Mouse (Mus musculus) ovary, postnatal 36 days (tissue): ENCODE measurements around the gene Npm3.
A peak's percentile ranks its signal among the peaks of the same experiment; 100 is the strongest.

Experiments used
- DNase-seq: peaks from one replicate; pipeline ENCODE4 v3.0.0; 2022; ENCODE audit warnings: low spot score, mixed read lengths

Gene Npm3

GRCm38 (mm10) chr19:45749243-45750043 is at the start of gene Npm3:
TSS of gene Npm3 (minus strand) at chr19:45749591.
- peak; percentile 85 for DNase-seq

GRCm38 (mm10) chr19:45796879-45797278 is 47.5 kb upstream of the Npm3 start:
- DNase-seq = no peak

GRCm38 (mm10) chr19:45796061-45796556 is 46.7 kb upstream of the Npm3 start:
- DNase-seq = no peak

GRCm38 (mm10) chr19:45795406-45795944 is 46.1 kb upstream of the Npm3 start:
- no peak for DNase-seq

- no peak for DNase-seq
Measured at GRCm38 (mm10) chr19:45794718-45795117, 45.3 kb upstream of the Npm3 start.

- no peak for DNase-seq
Measured at GRCm38 (mm10) chr19:45792404-45792803, 43.0 kb upstream of the Npm3 start.

GRCm38 (mm10) chr19:45789888-45790874 is 40.8 kb upstream of the Npm3 start:
- no peak for DNase-seq

- DNase-seq = no peak
Measured at GRCm38 (mm10) chr19:45789365-45789764, 40.0 kb upstream of the Npm3 start.

- DNase-seq = no peak
Measured at GRCm38 (mm10) chr19:45788337-45788736, 38.9 kb upstream of the Npm3 start.

GRCm38 (mm10) chr19:45787450-45787849 is 38.1 kb upstream of the Npm3 start:
- no peak for DNase-seq

- DNase-seq = no peak
Measured at GRCm38 (mm10) chr19:45785470-45785869, 36.1 kb upstream of the Npm3 start.

- no peak for DNase-seq
Measured at GRCm38 (mm10) chr19:45783933-45784576, 34.7 kb upstream of the Npm3 start.

- peak; percentile 97 for DNase-seq
Measured at GRCm38 (mm10) chr19:45783181-45783932, 34.0 kb upstream of the Npm3 start, which contains the start of gene Mgea5. TSS of gene Mgea5 (minus strand) at chr19:45783837.

- peak; percentile 74 for DNase-seq
Measured at GRCm38 (mm10) chr19:45782315-45783001, 33.1 kb upstream of the Npm3 start.

GRCm38 (mm10) chr19:45781676-45782075 is 32.3 kb upstream of the Npm3 start:
- no peak for DNase-seq

GRCm38 (mm10) chr19:45780350-45780915 is 31.0 kb upstream of the Npm3 start:
- no peak for DNase-seq

GRCm38 (mm10) chr19:45775486-45775885 is 26.1 kb upstream of the Npm3 start:
- no peak for DNase-seq

GRCm38 (mm10) chr19:45771501-45771900 is 22.1 kb upstream of the Npm3 start:
- no peak for DNase-seq

GRCm38 (mm10) chr19:45760810-45761209 is 11.4 kb upstream of the Npm3 start:
- no peak for DNase-seq

GRCm38 (mm10) chr19:45758671-45759070 is 9.3 kb upstream of the Npm3 start:
- DNase-seq = no peak
